Mouse (Mus musculus) liver, postnatal 0 days (tissue): ENCODE results near the gene Rcbtb2.

Experiments used
- CTCF ChIP-seq: sonication (generic); IDR thresholded peaks from 2 replicates; pipeline ENCODE4 v1.5.1; 2016; ENCODE audit warnings: antibody characterized with exemption, low read depth
- EP300 ChIP-seq: IDR thresholded peaks from 2 replicates; pipeline ENCODE4 v1.6.1; 2016; ENCODE audit warnings: antibody characterized with exemption, low read depth, mild to moderate bottlenecking

GRCm38 (mm10) chr14:73105407-73106185 lies 17.2 kb upstream of the Rcbtb2 start:
- TF ChIP-seq CTCF (no peak), EP300 (no peak)
